Mouse (Mus musculus): ENCODE data around the gene Npffr2.

DNA sequence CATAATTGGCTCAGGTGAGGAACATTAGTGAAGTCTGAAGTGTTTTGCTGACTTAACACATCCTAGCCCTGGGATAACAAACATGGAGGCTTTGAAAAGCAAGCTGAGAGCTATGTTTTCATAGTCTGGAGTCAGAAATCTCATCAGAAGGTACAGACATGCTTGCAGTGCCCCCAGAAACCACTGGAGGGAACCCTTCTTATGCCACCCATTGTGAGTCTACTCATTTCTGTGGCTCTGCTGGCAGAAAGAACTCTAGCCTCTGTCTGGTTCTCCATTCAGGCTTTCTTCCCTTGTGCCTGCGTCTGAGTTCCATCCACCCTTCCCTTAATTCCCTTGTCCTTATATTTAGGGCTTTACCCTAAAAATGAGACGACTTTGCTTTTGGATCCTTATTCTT lies 16.2 kb downstream of the Npffr2 start:
- TF ChIP-seq CTCF (IDR thresholded peaks at IDR 0.05; ENCODE audit: borderline replicate concordance, insufficient read depth, low read length), result 0 out of 2 replicates have a peak, but pooled peaks have one; percentile 9
- no peak for TF ChIP-seq POLR2A (IDR thresholded peaks at IDR 0.05; ENCODE audit: low read depth, low read length)
